Mouse (Mus musculus) megakaryocyte-erythroid progenitor cell, adult 5-6 weeks (primary cell): Measurements from ENCODE around the gene Gm29427. TPM values are rescaled to one million over a fixed set of nuclear protein-coding genes. Genes with fewer than 3 reads are reported as not detected.

Source experiments
- ATAC-seq: replicated peaks from 2 replicates; pipeline ENCODE4 v1.8.0; 2016; ENCODE audit warnings: mild to moderate bottlenecking, inconsistent platforms; ENCODE audit not compliant: severe bottlenecking, poor library complexity, low FRiP score, low TSS enrichment
- total RNA-seq, 2 experiments: library from RNA; stranded (forward) in 1 of 2; stranded (reverse) in 1 of 2; fragments of 200-1000, 215-1000 nt in 1 of 2; fragments of >200 nt in 1 of 2; fragmentation: Nextera tagmentation in 1 of 2; gene quantifications; 2 replicates each; pipeline ENCODE4 v1.2.3; 2014 to 2017

Gm29427 gene
- total RNA-seq (2014; fragmentation: Nextera tagmentation) (not detected in 2 replicates), total RNA-seq (2017) (0.19 TPM in 1 of 2 replicates, not detected in the other)

DNA sequence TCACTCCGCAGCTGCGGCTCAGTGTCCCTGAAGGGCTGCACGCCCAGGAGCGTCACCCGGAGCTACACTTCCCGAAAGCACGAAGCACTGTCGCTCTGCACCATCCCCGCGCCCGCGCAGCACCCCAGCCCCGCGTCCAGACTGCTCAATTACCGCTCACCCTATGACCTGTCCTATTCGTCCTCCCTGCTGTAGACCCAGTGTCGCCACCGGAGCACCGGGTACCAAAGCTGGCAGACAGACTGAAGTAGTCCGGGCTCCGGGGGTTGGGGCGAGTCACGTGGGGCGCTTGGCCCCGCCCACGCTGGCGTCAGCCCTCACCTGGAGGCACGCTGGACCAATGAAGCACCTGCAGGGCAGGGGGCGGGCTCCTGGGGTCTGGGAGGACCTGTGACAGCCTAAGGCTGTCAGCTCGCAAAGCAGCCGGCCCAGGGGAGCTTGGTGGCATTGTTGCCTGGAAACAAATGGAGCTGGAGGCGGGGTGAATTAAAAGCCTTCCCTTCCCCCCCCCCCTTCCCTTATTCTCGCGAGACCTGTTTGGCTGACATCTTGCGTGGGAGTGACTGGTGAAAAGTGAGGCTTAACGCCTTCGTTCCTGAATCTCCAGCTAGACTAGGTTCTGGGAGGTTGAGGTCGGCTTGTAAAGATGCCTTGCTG is at the start of gene Gm29427:
Gm29427 (minus strand) TSS at position 239 of the 657 bp plus-strand sequence.
- peak; percentile 80 for ATAC-seq

GRCm38 (mm10) chr1:130764027-130764461 is 48.4 kb upstream of the Gm29427 start:
- no peak for ATAC-seq

GRCm38 (mm10) chr1:130762045-130762760 is 46.6 kb upstream of the Gm29427 start:
- ATAC-seq = no peak

DNA sequence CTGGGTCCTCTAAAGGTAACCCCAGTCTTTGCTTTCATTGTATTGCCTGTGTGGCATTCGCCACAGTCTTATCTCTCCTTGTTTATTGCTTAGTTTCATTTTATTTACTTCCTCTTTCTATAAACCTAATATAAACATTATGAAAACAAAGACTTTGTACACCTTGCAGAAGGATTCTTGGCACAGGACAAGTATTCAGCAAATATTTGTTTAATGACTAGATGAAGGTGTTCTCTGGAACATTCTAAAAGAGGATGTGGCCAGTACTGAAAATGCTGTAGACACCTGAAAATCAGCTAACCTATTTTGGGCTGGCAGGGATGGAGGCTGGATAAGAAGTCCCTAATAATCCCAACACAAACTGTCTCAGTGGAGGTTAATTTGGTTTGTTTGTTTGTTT is 46.0 kb upstream of the Gm29427 start:
- no peak for ATAC-seq

- ATAC-seq = no peak
Measured at GRCm38 (mm10) chr1:130759689-130760088, 44.1 kb upstream of the Gm29427 start.

DNA sequence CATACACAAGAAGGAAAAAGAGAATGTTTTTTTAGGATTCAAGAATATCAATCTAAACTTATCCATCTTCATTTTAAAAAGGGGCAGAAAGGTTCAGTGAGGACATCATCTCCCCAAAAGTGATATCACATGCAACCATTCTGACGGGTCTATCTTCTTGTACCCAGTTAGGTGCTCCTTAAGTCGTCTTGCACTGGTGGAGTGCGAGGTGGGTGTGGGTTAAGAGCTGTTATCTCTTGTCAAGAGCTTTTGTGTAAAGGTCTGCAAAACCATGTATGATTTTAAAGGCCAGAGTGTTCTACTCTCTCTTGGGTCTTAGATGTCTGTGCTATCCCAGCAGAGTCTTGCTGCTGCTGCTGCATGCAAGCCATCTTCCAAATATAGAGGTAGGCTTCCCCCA is 31.2 kb upstream of the Gm29427 start:
- peak; percentile 51 for ATAC-seq

DNA sequence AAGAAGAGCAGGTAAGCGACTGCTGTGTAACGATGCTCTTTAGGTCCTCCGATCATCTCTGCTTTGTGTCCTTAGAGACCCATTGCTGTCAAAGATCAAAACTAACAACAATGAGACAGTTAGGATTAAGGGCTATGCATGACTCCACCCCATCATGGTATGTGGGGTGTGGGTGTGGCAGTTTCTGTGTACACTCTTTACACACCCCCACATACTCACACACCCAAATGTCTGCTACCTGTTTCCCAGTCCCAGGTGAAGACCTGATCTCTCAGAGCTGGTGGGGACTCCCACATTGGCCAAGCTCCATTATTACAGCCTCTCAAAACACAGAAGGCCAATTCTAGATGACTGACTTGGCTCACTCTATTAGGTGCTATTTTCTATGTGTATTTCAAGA is 30.0 kb upstream of the Gm29427 start:
- no peak for ATAC-seq

GRCm38 (mm10) chr1:130744961-130745360 is 29.4 kb upstream of the Gm29427 start:
- no peak for ATAC-seq

DNA sequence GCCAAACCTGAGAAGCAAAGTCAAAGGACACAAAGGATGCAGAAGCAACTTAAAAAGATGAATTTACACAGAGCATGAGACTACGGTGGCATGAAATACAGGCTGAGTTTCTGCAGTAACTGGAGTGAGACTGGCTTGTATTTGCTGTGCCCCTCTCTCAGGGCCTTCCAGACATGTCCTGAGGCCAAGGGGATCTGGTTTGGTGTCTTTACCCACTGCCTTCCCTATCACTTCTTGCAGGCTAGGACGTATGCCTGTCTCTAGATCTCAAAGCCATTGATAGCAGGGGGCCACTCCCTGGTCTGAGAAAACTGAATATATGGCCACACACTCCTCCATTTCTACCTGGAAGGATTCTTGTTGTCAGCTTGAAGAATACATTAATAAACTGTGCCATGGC is 28.6 kb upstream of the Gm29427 start:
- ATAC-seq = peak; percentile 18; the same call in 1 of the 2 replicates

- no peak for ATAC-seq
Measured at GRCm38 (mm10) chr1:130743775-130744174, 28.2 kb upstream of the Gm29427 start.

DNA sequence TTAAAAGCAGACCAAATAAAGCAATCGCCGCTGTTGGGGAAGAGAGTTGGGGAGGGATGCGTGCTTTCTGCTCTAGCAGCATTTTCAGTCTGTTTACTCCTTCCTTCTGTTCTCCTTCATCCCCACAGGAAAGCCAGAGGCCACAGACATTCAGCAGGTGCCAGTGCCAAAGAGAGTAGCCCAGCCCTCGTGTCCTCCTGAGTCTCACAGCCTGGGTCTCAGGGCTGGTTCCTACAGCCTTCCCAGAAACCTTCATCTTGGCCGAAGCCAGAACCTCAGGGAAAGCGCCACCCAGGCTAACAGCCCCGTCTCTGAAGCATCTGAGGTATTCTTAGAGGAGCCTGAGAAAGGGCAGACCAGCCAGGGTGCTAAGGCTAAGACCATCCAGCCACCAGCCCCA is 26.6 kb upstream of the Gm29427 start:
- no peak for ATAC-seq

- ATAC-seq = peak; percentile 89
Measured at GRCm38 (mm10) chr1:130740781-130741720, 25.5 kb upstream of the Gm29427 start.

DNA sequence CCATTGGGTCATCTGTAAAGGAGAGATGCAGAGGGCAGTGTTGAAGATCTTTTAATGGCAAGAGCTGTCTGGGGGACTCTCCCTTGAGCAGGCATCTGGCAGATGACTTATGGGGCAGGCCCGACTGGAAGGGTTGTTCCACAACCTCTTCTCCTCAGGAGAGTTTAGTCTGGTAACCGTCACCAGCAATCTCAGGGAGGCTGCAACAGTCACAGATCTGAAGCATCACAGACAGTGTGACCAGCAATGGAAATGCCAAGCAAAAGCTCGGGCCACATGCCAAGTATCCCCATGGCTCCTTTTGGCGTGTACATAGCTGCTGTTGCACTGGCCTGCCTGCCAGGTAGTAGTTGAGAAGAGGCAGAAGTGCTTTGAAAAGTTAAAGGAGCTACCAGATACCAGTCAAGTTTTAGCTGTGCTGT is 24.6 kb upstream of the Gm29427 start:
- ATAC-seq = no peak

- no peak for ATAC-seq
Measured at GRCm38 (mm10) chr1:130739636-130740035, 24.0 kb upstream of the Gm29427 start.

DNA sequence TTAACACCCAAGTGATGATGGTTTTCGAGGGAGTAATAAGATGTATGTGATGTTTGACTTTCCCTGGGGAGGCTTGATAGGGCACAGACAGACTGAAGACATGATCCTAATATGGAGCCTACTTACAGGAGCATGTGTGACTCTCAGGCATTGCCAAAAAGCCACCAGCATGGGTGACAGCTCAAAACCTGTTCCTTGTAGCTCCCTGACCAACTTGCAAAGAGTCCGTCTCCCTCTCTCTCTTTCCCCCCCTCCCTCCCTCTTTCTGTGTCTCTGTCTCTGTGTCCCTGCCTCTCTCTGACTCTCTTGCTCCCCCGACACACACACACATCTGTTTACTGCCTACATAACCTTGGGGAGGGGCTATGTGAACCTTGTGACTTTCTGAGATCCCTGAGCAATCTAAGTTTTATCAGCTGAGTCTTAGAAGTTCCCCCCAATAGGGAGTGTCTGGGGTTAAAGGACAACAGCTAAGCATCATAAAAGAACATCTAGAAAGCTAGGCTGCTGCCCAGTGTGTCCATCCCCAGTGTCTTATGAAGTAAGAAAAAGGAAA is 23.0 kb upstream of the Gm29427 start:
- no peak for ATAC-seq

DNA sequence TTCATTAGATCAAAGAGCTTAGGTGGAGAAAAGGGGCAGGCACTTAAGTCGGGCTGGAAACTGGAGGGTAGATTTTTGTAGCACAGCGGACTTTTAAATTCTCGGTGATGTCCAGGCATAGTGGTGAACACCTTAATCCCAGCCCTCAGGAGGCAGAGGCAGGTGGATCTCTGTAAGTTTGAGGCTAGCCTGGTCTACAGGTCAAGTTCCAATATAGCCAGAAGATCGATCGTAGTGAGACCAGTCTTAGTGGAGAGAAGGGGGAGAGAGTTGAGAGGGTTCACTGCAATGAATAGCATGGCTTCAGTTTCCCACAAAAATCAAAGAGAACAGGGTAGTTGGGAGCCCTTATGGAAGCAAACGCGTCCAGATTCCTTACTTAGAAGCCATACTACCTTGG is 22.3 kb upstream of the Gm29427 start:
- ATAC-seq = no peak

GRCm38 (mm10) chr1:130737411-130737881 is 21.8 kb upstream of the Gm29427 start:
- no peak for ATAC-seq

DNA sequence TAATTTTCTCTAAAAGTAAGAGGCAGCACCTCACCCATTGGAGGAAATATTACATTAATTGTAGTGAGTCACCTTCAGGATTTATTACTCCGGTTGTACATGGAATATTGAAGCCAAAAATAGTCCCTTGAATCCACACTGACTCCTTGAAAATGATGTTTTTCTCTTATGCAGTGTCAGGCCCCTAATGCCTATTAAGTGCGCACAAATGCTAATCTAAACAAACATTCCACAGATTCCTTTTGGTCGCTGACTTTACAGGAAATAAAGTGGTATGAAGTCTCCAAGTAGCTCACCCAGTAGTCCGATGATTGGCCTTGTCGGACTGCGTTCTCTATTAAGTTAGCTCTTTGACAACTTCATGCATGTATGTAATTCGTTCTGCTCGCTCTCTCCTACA is 19.3 kb upstream of the Gm29427 start:
- ATAC-seq = no peak

DNA sequence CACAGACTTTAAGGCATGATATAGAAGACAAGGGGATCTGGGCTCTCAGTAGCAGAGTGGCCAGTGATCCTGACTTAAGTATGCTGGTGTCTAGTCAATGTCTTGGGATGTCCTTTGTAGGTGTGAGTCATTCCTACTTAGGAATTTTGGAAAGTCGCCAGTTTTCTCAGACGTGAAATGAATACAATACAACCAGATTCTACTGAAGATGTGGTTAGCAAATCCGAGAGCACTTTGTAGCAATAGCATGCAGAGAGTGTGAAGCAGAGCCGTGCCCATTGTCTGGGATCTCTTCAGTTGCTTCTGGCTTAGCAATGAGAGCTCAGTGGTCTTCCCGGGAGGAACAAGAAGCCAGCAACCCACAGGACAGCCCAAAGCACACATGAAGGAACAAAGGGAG is 18.9 kb upstream of the Gm29427 start:
- ATAC-seq = no peak
